In the genomic region with DNA sequence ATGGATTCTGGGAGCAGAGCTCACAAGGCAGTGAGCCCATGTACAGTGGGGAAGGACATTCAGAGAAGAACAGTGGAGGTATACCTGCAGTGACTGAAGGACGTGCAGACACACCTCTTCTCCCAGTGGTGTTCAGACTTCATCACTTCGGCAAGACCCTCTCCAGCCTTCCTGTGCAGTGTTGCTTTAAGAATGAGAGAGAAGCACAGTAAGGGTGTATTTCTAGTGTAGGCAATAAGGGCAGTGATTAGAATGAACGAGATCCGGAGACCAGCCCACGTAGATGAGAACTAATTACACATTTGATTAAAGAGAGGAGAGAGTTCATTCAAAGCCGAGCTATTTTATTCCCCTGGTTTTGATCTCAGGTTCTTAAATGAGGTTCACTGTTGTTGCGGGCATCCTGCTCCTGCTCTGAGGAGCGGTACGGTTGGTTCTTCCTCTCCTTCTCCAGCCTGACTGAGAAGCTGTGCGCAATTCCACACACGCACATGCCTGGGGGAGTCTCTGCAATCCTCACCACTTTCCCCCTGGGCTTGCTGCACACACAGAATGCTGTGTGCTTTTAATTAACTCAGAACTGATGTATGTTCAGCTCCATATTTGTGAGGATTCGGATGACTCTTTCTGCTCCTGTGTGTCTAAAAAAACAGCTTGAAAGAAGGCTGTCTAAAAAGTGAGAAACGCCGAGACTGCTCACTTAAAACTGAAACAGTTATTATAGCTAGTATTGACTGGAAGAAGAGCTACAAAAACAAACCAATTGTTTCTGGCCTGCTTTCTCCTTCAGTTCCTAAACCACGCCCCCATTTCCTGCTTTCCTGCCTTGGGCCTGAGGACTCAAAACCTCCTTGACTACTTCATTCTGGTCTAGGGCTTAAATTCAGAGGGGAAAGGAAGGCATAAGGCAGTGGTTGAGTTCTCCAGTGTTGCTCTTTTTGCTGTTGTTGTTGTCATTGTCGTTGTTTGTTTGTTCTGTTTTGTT, we compare ENCODE assay signal across 9 mouse cellular contexts.
A peak's percentile ranks its signal among the peaks of the same experiment; 100 is the strongest.
DNase-seq lines count a peak whose midpoint lies in the region; ATAC-seq lines count a peak whose summit lies in the region.
"Had no signal": no experiment of that assay in that cellular context is flagged by ENCODE, and none has a peak within 500 bp of the region (broad histone marks: within the 10 kb centered on the region; RNA-seq: fewer than 3 reads in every experiment).

No protein-coding gene starts in this region.

- DNase-seq in forebrain, embryonic 10.5 days (ENCODE audit: extremely low spot score, low spot score): no peak
- no peak for DNase-seq in forebrain, embryonic 11.5 days (ENCODE audit: low spot score)
- peak; percentile 35 for DNase-seq in CD4-positive, CD25-positive, alpha-beta regulatory T cell, adult 2 months (ENCODE audit: low read depth, low spot score)
- no peak for DNase-seq in limb, embryonic 10.5 days (ENCODE audit: low spot score)
- DNase-seq in thymus, postnatal 14 days: peak; percentile 60
- DNase-seq in urinary bladder, adult 2 months (ENCODE audit: low spot score): no peak
- DNase-seq in adrenal gland, adult 18-20 months (ENCODE audit: low spot score in 2 of 2): no peak

- ATAC-seq in forebrain, embryonic 11.5 days (replicated peaks; ENCODE audit: low FRiP score): no peak
- no peak for ATAC-seq in heart, embryonic 15.5 days (replicated peaks; ENCODE audit: insufficient number of reproducible peaks, insufficient read depth, low FRiP score, low read depth)

- 70% methylated on average over 16 of the region's 16 CpGs for WGBS in forebrain, embryonic 10.5 days
- WGBS in forebrain, embryonic 11.5 days: 68% methylated on average over 16 of the region's 16 CpGs
- 59% methylated on average over 16 of the region's 16 CpGs for WGBS in heart, embryonic 15.5 days
- WGBS in limb, embryonic 10.5 days: 70% methylated on average over 16 of the region's 16 CpGs

- H3K27me3 ChIP-seq in forebrain, embryonic 10.5 days (ENCODE audit: poor library complexity, severe bottlenecking): no peaks in the 10 kb centered on the region
- H3K27me3 ChIP-seq in forebrain, embryonic 11.5 days (ENCODE audit: control insufficient read depth, insufficient read depth, low read length): no peaks in the 10 kb centered on the region
- no peaks in the 10 kb centered on the region for H3K27me3 ChIP-seq in heart, embryonic 15.5 days
- H3K27me3 ChIP-seq in limb, embryonic 10.5 days (ENCODE audit: low read depth, poor library complexity, severe bottlenecking): no peaks in the 10 kb centered on the region
- H3K27me3 ChIP-seq: midbrain, embryonic 12.5 days had no signal

- H3K4me1 ChIP-seq in forebrain, embryonic 10.5 days: peaks cover 20% of the 10 kb centered on the region
- H3K4me1 ChIP-seq in forebrain, embryonic 11.5 days (replicated peaks; ENCODE audit: control insufficient read depth, insufficient read depth, low read length): no peaks in the 10 kb centered on the region
- H3K4me1 ChIP-seq in heart, embryonic 15.5 days (replicated peaks): no peaks in the 10 kb centered on the region
- peaks cover 16% of the 10 kb centered on the region for H3K4me1 ChIP-seq in limb, embryonic 10.5 days

- no peak overlapping the region for H3K4me2 ChIP-seq in forebrain, embryonic 11.5 days (ENCODE audit: low read depth, low read length, severe bottlenecking)
- H3K4me2 ChIP-seq in heart, embryonic 15.5 days: 0 out of 2 replicates have a peak overlapping the region, but pooled peaks have one; percentile 23
- H3K4me2 ChIP-seq: midbrain, embryonic 12.5 days had no signal

- H3K9me3 ChIP-seq in forebrain, embryonic 10.5 days: no peaks in the 10 kb centered on the region
- H3K9me3 ChIP-seq in forebrain, embryonic 11.5 days (ENCODE audit: control insufficient read depth, low read length): no peaks in the 10 kb centered on the region
- H3K9me3 ChIP-seq in heart, embryonic 15.5 days (replicated peaks): no peaks in the 10 kb centered on the region
- H3K9me3 ChIP-seq in limb, embryonic 10.5 days (replicated peaks): no peaks in the 10 kb centered on the region
- H3K9me3 ChIP-seq: midbrain, embryonic 12.5 days had no signal

- H3K36me3 ChIP-seq in forebrain, embryonic 10.5 days (replicated peaks): no peaks in the 10 kb centered on the region
- H3K36me3 ChIP-seq in forebrain, embryonic 11.5 days (ENCODE audit: control insufficient read depth, insufficient read depth, low read length): no peaks in the 10 kb centered on the region
- no peaks in the 10 kb centered on the region for H3K36me3 ChIP-seq in heart, embryonic 15.5 days
- H3K36me3 ChIP-seq in limb, embryonic 10.5 days: no peaks in the 10 kb centered on the region
- H3K36me3 ChIP-seq: midbrain, embryonic 12.5 days had no signal

- H3K4me3 ChIP-seq in forebrain, embryonic 10.5 days: no peak overlapping the region
- no peak overlapping the region for H3K4me3 ChIP-seq in forebrain, embryonic 11.5 days (ENCODE audit: low read depth, low read length)
- H3K4me3 ChIP-seq in heart, embryonic 15.5 days: no peak overlapping the region
- no peak overlapping the region for H3K4me3 ChIP-seq in limb, embryonic 10.5 days
- H3K4me3 ChIP-seq: midbrain, embryonic 12.5 days had no signal

- peak overlapping the region; percentile 53; the same call in 1 of the 2 replicates for H3K27ac ChIP-seq in forebrain, embryonic 10.5 days
- no peak overlapping the region for H3K27ac ChIP-seq in forebrain, embryonic 11.5 days (ENCODE audit: low read depth, low read length)
- 0 out of 2 replicates have a peak overlapping the region, but pooled peaks have one; percentile 19 for H3K27ac ChIP-seq in heart, embryonic 15.5 days
- peak overlapping the region; percentile 79 for H3K27ac ChIP-seq in limb, embryonic 10.5 days
- H3K27ac ChIP-seq: midbrain, embryonic 12.5 days had no signal

- no peak overlapping the region for H3K9ac ChIP-seq in forebrain, embryonic 11.5 days (ENCODE audit: low read length)
- H3K9ac ChIP-seq in heart, embryonic 15.5 days: no peak overlapping the region
- H3K9ac ChIP-seq: midbrain, embryonic 12.5 days had no signal

Comparison
In these comparisons a context has a peak if more than half of its experiments do, and no peak if none do; other contexts are left out.
1. DNase-seq: peak in CD4-positive, CD25-positive, alpha-beta regulatory T cell, adult 2 months (single experiment) and thymus, postnatal 14 days (single experiment); none in forebrain, embryonic 10.5 days (single experiment), forebrain, embryonic 11.5 days (single experiment), limb, embryonic 10.5 days (single experiment), urinary bladder, adult 2 months (single experiment) and adrenal gland, adult 18-20 months (0 of 2).